Mouse (Mus musculus) kidney, adult 2 months (tissue): Measurements from ENCODE around the gene Nfkbia. TPM values are rescaled to one million over a fixed set of nuclear protein-coding genes. Genes with fewer than 3 reads are reported as not detected.

Source experiments
- DNase-seq: peaks from one replicate; pipeline ENCODE4 v3.0.0; 2021
- H3K27ac ChIP-seq: fragments of 200-500 bp; 2 replicates; pipeline ENCODE4 v1.5.1; 2012; ENCODE audit warnings: low read depth, low read length, control low read depth, inconsistent platforms; ENCODE audit not compliant: insufficient read depth
- H3K27me3 ChIP-seq: fragments of 200-500 bp; replicated peaks from 2 replicates; pipeline ENCODE4 v1.6.1; 2012; ENCODE audit warnings: mild to moderate bottlenecking, moderate library complexity, low read length, inconsistent platforms; ENCODE audit not compliant: control insufficient read depth, insufficient read depth
- H3K36me3 ChIP-seq: fragments of 200-500 bp; 2 replicates; pipeline ENCODE4 v1.6.1; 2012; ENCODE audit warnings: mild to moderate bottlenecking, moderate library complexity, low read length, inconsistent platforms; ENCODE audit not compliant: control insufficient read depth, insufficient read depth
- H3K4me1 ChIP-seq: fragments of 200-500 bp; 2 replicates; pipeline ENCODE4 v1.6.1; 2011; ENCODE audit warnings: low read length; ENCODE audit not compliant: control insufficient read depth, insufficient read depth
- H3K4me3 ChIP-seq: fragments of 200-500 bp; 2 replicates; pipeline ENCODE4 v1.5.1; 2011; ENCODE audit warnings: mild to moderate bottlenecking, low read depth, low read length, control low read depth; ENCODE audit not compliant: insufficient read depth
- CTCF ChIP-seq: fragments of 200-500 bp; conservative IDR thresholded peaks from 2 replicates; pipeline ENCODE4 v1.5.1; 2011; ENCODE audit warnings: low read depth, mild to moderate bottlenecking, control low read depth, low read length, moderate library complexity, mixed read lengths; ENCODE audit not compliant: insufficient read depth, insufficient read length
- POLR2A ChIP-seq: fragments of 200-500 bp; IDR thresholded peaks from one replicate; pipeline ENCODE4 v1.6.1; 2011; ENCODE audit warnings: low read depth, low read length, control low read depth
- WGBS: fragments of 180-500 bp; shearing (Covaris S2); methylation state at CpG from one replicate; pipeline ENCODE4 v1.1.7; 2018; 5-methylcytosine and 5-hydroxymethylcytosine counted together
- polyA plus RNA-seq: library from polyadenylated mRNA; depleted of rRNA; stranded (reverse); fragments of >200 nt; gene quantifications from 2 replicates; pipeline ENCODE4 v1.2.3, GENCODE M21; 2012; rRNA removed

The Nfkbia gene
- polyA plus RNA-seq, 1 experiment: 93.3 TPM

- Histone ChIP-seq H3K36me3 (no peaks in the 10 kb centered on the region), H3K27me3 (no peaks in the 10 kb centered on the region), H3K4me1 (peaks cover 11% of the 10 kb centered on the region), H3K27ac (no peak overlapping the region), H3K4me3 (no peak overlapping the region)
- no peak for DNase-seq
- 78% methylated on average over 5 of the region's 5 CpGs for WGBS
- no peak for TF ChIP-seq POLR2A
- TF ChIP-seq CTCF: no peak
Observed at GRCm38 (mm10) chr12:55440416-55440815, 52.0 kb downstream of the Nfkbia start.

Other genes with a start within 250 kb of the Nfkbia start
- 12.5 and 13.2 TPM in 2 replicates for gene 1110008L16Rik, start 193.1 kb downstream of the Nfkbia start, polyA plus RNA-seq
- gene Ppp2r3c, start 189.6 kb downstream of the Nfkbia start, polyA plus RNA-seq: 1.9 and 3.0 TPM in 2 replicates
- gene Psma6, start 108.4 kb downstream of the Nfkbia start, polyA plus RNA-seq: 48.5 and 80.2 TPM in 2 replicates
- 0.06 and 0.15 TPM in 2 replicates for gene Aldoart2, start 72.6 kb upstream of the Nfkbia start, polyA plus RNA-seq
- 0.09 TPM in 1 of 2 replicates, not detected in the other for gene Insm2, start 106.8 kb upstream of the Nfkbia start, polyA plus RNA-seq